Mouse (Mus musculus): ENCODE measurements around the gene Sntg2. TPM values are rescaled to one million over a fixed set of nuclear protein-coding genes. Genes with fewer than 3 reads are reported as not detected.
A peak's percentile ranks its signal among the peaks of the same experiment; 100 is the strongest.

Sntg2 gene
- polyA plus RNA-seq, 1 experiment = 2.3 TPM

- DNase-seq (ENCODE audit: low read depth) = no peak
- TF ChIP-seq CTCF (IDR thresholded peaks at IDR 0.05; ENCODE audit: borderline replicate concordance, extremely low read depth, insufficient read depth, insufficient read length) (no peak), POLR2A (IDR thresholded peaks at IDR 0.05; ENCODE audit: borderline replicate concordance, extremely low read depth, insufficient read depth, insufficient read length, poor library complexity, severe bottlenecking) (no peak)
Measured at GRCm38 (mm10) chr12:30348036-30348435, 25.1 kb downstream of the Sntg2 start.

- TF ChIP-seq CTCF (IDR thresholded peaks at IDR 0.05; ENCODE audit: borderline replicate concordance, extremely low read depth, insufficient read depth, insufficient read length) (no peak), POLR2A (IDR thresholded peaks at IDR 0.05; ENCODE audit: borderline replicate concordance, extremely low read depth, insufficient read depth, insufficient read length, poor library complexity, severe bottlenecking) (no peak)
- no peak for DNase-seq (ENCODE audit: low read depth)
Measured at GRCm38 (mm10) chr12:30347284-30347683, 25.9 kb downstream of the Sntg2 start.

DNA sequence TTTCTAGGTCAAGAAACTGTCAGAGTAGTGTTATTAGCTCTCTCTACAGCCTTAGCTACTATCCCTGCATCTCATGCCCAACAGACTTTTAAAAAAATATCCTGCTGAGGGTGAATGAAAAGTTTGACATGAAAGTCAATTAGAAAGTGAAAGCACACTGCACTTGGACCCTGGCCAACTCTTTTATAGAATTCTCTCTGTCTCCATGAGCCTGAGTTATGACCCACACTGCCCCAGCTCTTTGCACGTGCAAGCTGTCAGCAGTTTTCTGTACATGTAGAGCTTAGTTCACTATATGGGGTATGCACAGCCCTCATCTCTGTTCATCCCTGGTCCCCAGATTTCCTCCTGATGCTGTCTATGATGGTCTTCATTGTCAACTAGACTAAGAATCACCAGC, 28.4 kb downstream of the Sntg2 start:
- TF ChIP-seq POLR2A (IDR thresholded peaks at IDR 0.05; ENCODE audit: borderline replicate concordance, extremely low read depth, insufficient read depth, insufficient read length, poor library complexity, severe bottlenecking) = no peak
- TF ChIP-seq CTCF (IDR thresholded peaks at IDR 0.05; ENCODE audit: borderline replicate concordance, extremely low read depth, insufficient read depth, insufficient read length) = no peak
- peak; percentile 24 for DNase-seq (ENCODE audit: low read depth)

DNA sequence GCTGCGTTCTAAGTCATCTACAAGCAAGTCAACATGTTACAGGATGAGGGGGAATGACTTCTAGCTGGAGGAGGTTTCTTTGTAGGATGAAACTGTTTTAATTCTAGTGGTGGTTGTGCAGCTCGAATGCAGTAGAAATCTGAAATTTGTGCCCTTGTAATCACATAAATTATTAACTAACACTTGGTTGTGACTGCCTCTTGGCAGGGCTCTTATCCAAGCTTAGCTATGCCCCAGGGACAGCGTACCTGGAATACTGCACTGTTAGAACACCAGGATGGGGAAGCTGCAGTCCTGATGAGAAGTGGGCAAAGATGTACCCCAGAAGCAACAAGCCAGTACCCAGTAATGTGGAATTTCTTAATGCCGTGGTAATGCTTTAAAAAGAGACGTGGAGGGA, 36.9 kb downstream of the Sntg2 start:
- TF ChIP-seq CTCF (IDR thresholded peaks at IDR 0.05; ENCODE audit: borderline replicate concordance, extremely low read depth, insufficient read depth, insufficient read length) = no peak
- no peak for TF ChIP-seq POLR2A (IDR thresholded peaks at IDR 0.05; ENCODE audit: borderline replicate concordance, extremely low read depth, insufficient read depth, insufficient read length, poor library complexity, severe bottlenecking)
- no peak for DNase-seq (ENCODE audit: low read depth)

DNA sequence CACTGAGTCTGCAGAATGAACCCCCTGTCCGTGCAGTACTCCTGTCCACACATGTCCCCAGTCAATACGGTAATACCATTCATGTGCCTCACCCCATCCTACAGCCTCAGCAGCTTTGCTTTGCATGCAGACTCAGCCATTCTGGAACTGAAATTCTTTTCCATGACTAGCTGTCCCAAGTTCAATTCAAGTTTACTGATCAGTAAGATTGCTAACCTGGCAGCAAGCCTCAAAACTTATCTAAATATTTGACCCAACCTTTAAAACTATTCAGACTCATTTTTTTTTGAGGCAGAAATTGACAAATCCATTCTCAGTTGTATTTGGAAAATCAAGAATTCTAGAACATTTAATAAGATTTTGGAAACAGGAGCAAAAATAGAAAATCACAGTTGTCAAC, 38.7 kb downstream of the Sntg2 start:
- no peak for DNase-seq (ENCODE audit: low read depth)
- TF ChIP-seq POLR2A (IDR thresholded peaks at IDR 0.05; ENCODE audit: borderline replicate concordance, extremely low read depth, insufficient read depth, insufficient read length, poor library complexity, severe bottlenecking) = no peak

DNA sequence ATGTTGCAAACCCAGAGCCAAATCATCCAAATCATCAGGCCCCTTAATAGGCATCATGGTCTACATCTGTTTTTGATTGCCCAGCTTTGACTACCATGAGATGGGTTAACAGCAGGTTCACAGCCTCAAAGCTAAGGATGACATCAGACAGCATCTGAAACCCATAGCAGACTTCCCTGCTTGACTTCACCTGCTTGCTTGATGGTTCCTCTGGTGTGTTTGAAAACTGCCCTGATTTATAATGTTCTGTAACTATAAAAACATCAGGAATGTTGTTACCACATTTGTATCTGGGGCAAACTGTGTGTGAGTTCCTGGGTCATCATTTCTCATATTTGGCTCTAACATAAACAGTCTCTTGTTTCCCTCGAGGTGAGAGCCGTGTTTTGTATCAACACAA, 55.2 kb downstream of the Sntg2 start:
- no peak for TF ChIP-seq POLR2A (IDR thresholded peaks at IDR 0.05; ENCODE audit: borderline replicate concordance, extremely low read depth, insufficient read depth, insufficient read length, poor library complexity, severe bottlenecking)
- TF ChIP-seq CTCF (IDR thresholded peaks at IDR 0.05; ENCODE audit: borderline replicate concordance, extremely low read depth, insufficient read depth, insufficient read length) = no peak

GRCm38 (mm10) chr12:30313021-30313420, 60.2 kb downstream of the Sntg2 start:
- no peak for DNase-seq (ENCODE audit: low read depth)
- TF ChIP-seq CTCF (IDR thresholded peaks at IDR 0.05; ENCODE audit: borderline replicate concordance, extremely low read depth, insufficient read depth, insufficient read length) (no peak), POLR2A (IDR thresholded peaks at IDR 0.05; ENCODE audit: borderline replicate concordance, extremely low read depth, insufficient read depth, insufficient read length, poor library complexity, severe bottlenecking) (no peak)

More for the DNA sequence above, 55.2 kb downstream of the Sntg2 start:
- no peak for DNase-seq (ENCODE audit: low read depth)

DNA sequence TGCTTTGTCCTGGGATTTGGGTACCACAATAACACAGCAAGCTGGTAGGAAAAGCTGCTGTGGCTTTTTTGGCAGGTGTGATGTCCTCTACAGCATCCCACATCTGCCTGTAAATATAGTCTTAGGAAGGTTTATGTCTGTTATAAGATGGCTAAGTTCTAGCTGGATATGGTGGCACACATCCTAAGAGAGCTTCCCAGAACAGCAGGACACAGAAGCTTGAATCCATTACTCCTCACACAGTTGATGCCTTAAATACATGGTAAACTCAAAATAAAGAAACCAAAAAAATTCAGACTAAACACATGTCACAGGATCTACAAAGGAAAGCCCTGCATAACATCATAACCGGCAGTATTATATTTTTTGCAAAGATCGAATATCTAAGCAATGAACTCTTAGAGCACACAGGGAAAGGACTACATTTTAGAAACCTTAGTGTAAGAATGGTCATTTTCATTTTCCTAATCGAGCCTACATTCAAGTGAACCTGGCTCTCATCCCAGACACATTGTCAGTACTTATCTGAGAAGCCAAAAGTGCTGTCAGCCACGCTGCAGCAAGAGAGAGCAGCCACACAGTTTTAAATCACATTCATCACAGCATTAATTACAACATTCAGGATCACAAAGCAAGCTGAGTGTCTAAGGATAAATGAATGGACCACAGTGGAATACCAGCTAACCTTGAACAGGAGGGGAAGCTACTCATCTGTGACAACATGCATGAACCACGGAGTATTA, 64.8 kb downstream of the Sntg2 start:
- peak; percentile 84 for DNase-seq (ENCODE audit: low read depth)
- no peak for TF ChIP-seq POLR2A (IDR thresholded peaks at IDR 0.05; ENCODE audit: borderline replicate concordance, extremely low read depth, insufficient read depth, insufficient read length, poor library complexity, severe bottlenecking)
- TF ChIP-seq CTCF (IDR thresholded peaks at IDR 0.05; ENCODE audit: borderline replicate concordance, extremely low read depth, insufficient read depth, insufficient read length) = no peak

GRCm38 (mm10) chr12:30292724-30293560, 80.2 kb downstream of the Sntg2 start:
- peak; percentile 10 for DNase-seq (ENCODE audit: low read depth)
- TF ChIP-seq CTCF (IDR thresholded peaks at IDR 0.05; ENCODE audit: borderline replicate concordance, extremely low read depth, insufficient read depth, insufficient read length) (no peak), POLR2A (IDR thresholded peaks at IDR 0.05; ENCODE audit: borderline replicate concordance, extremely low read depth, insufficient read depth, insufficient read length, poor library complexity, severe bottlenecking) (no peak)

GRCm38 (mm10) chr12:30286888-30287573, 86.1 kb downstream of the Sntg2 start:
- TF ChIP-seq POLR2A (IDR thresholded peaks at IDR 0.05; ENCODE audit: borderline replicate concordance, extremely low read depth, insufficient read depth, insufficient read length, poor library complexity, severe bottlenecking) = no peak
- no peak for TF ChIP-seq CTCF (IDR thresholded peaks at IDR 0.05; ENCODE audit: borderline replicate concordance, extremely low read depth, insufficient read depth, insufficient read length)
- peak; percentile 54 for DNase-seq (ENCODE audit: low read depth)

- DNase-seq (ENCODE audit: low read depth) = no peak
- TF ChIP-seq CTCF (IDR thresholded peaks at IDR 0.05; ENCODE audit: borderline replicate concordance, extremely low read depth, insufficient read depth, insufficient read length) (no peak), POLR2A (IDR thresholded peaks at IDR 0.05; ENCODE audit: borderline replicate concordance, extremely low read depth, insufficient read depth, insufficient read length, poor library complexity, severe bottlenecking) (no peak)
Measured at GRCm38 (mm10) chr12:30283741-30284140, 89.4 kb downstream of the Sntg2 start.

Data from brain, embryonic 14.5 days (tissue).